Mouse (Mus musculus) macrophage (primary cell): ENCODE measurements around the gene Tjp2. TPM values are rescaled to one million over a fixed set of nuclear protein-coding genes. Genes with fewer than 3 reads are reported as not detected.
A peak's percentile ranks its signal among the peaks of the same experiment; 100 is the strongest.

Source experiments
- H3K27ac ChIP-seq: fragments of 350-480 bp; formaldehyde crosslinking; 2 replicates; pipeline ENCODE4 v1.9.0; 2021
- H3K36me3 ChIP-seq: fragments of 350-480 bp; formaldehyde crosslinking; 2 replicates; pipeline ENCODE4 v1.9.0; 2021; ENCODE audit errors: inconsistent target
- H3K4me3 ChIP-seq: fragments of 350-480 bp; formaldehyde crosslinking; 2 replicates; pipeline ENCODE4 v1.9.0; 2021; ENCODE audit errors: inconsistent target
- H3K79me2 ChIP-seq: fragments of 350-480 bp; formaldehyde crosslinking; 2 replicates; pipeline ENCODE4 v1.9.0; 2021; ENCODE audit errors: inconsistent target
- WGBS: methylation state at CpG from one replicate; pipeline ENCODE4 v1.1.7; 2026; ENCODE audit warnings: inconsistent platforms; ENCODE audit not compliant: missing documents; 5-methylcytosine and 5-hydroxymethylcytosine counted together
- polyA plus RNA-seq: library from polyadenylated mRNA; stranded (reverse); fragments of 250-400 nt; gene quantifications from 3 replicates; pipeline ENCODE4 v1.2.4, GENCODE M21; 2018; ENCODE audit warnings: inconsistent platforms

Tjp2 gene
- polyA plus RNA-seq, 1 experiment from 2014 or later: 7.2 TPM

GRCm38 (mm10) chr19:24180415-24180814, 44.4 kb downstream of the Tjp2 start:
- Histone ChIP-seq H3K36me3 (no peaks in the 10 kb centered on the region), H3K4me3 (no peak overlapping the region), H3K79me2 (no peaks in the 10 kb centered on the region), H3K27ac (no peak overlapping the region)
- 85% methylated on average over 8 of the region's 8 CpGs for WGBS

GRCm38 (mm10) chr19:24178086-24178485, 46.7 kb downstream of the Tjp2 start:
- no peaks in the 10 kb centered on the region for H3K79me2 ChIP-seq
- no peak overlapping the region for H3K4me3 ChIP-seq
- WGBS: 97% methylated on average over 2 of the region's 2 CpGs
- H3K36me3 ChIP-seq: no peaks in the 10 kb centered on the region
- H3K27ac ChIP-seq: no peak overlapping the region

- no peak overlapping the region for H3K27ac ChIP-seq
- H3K4me3 ChIP-seq: no peak overlapping the region
- H3K79me2 ChIP-seq: no peaks in the 10 kb centered on the region; the same call in 1 of the 2 replicates
- no peaks in the 10 kb centered on the region for H3K36me3 ChIP-seq
- WGBS: 22% methylated on average over 3 of the region's 4 CpGs
Observed at GRCm38 (mm10) chr19:24176692-24177091, 48.1 kb downstream of the Tjp2 start.

GRCm38 (mm10) chr19:24174896-24175295, 49.9 kb downstream of the Tjp2 start:
- Histone ChIP-seq H3K27ac (no peak overlapping the region), H3K4me3 (peak overlapping the region; percentile 35), H3K36me3 (no peaks in the 10 kb centered on the region), H3K79me2 (no peaks in the 10 kb centered on the region; the same call in 1 of the 2 replicates)
- WGBS: 7% methylated on average over 13 of the region's 13 CpGs

- no peaks in the 10 kb centered on the region for H3K36me3 ChIP-seq
- peak overlapping the region; percentile 56 for H3K4me3 ChIP-seq
- 0 out of 2 replicates have a peak overlapping the region, but pooled peaks have one; percentile 13 for H3K27ac ChIP-seq
- 1% methylated on average over 103 of the region's 103 CpGs for WGBS
- H3K79me2 ChIP-seq: no peaks in the 10 kb centered on the region; the same call in 1 of the 2 replicates
Observed at GRCm38 (mm10) chr19:24173608-24174523, 51.0 kb downstream of the Tjp2 start.

- Histone ChIP-seq H3K4me3 (peak overlapping the region; percentile 56), H3K27ac (no peak overlapping the region), H3K79me2 (no peaks in the 10 kb centered on the region; the same call in 1 of the 2 replicates), H3K36me3 (no peaks in the 10 kb centered on the region)
- 59% methylated on average over 6 of the region's 6 CpGs for WGBS
Observed at GRCm38 (mm10) chr19:24173020-24173419, 51.8 kb downstream of the Tjp2 start.

- Histone ChIP-seq H3K4me3 (no peak overlapping the region), H3K36me3 (no peaks in the 10 kb centered on the region), H3K27ac (no peak overlapping the region), H3K79me2 (no peaks in the 10 kb centered on the region; the same call in 1 of the 2 replicates)
- 95% methylated on average over 10 of the region's 10 CpGs for WGBS
Observed at GRCm38 (mm10) chr19:24168531-24168930, 56.3 kb downstream of the Tjp2 start.

GRCm38 (mm10) chr19:24166516-24167091, 58.2 kb downstream of the Tjp2 start:
- no peaks in the 10 kb centered on the region; the same call in 1 of the 2 replicates for H3K79me2 ChIP-seq
- peak overlapping the region; percentile 53 for H3K4me3 ChIP-seq
- peak overlapping the region; percentile 83 for H3K27ac ChIP-seq
- H3K36me3 ChIP-seq: no peaks in the 10 kb centered on the region
- WGBS: 1% methylated on average over 17 of the region's 17 CpGs

- H3K27ac ChIP-seq: peak overlapping the region; percentile 75
- H3K36me3 ChIP-seq: no peaks in the 10 kb centered on the region
- WGBS: 0% methylated on average over 4 of the region's 4 CpGs
- H3K79me2 ChIP-seq: no peaks in the 10 kb centered on the region; the same call in 1 of the 2 replicates
- H3K4me3 ChIP-seq: peak overlapping the region; percentile 12; the same call in 1 of the 2 replicates
Observed at GRCm38 (mm10) chr19:24163974-24164373, 60.9 kb downstream of the Tjp2 start.

GRCm38 (mm10) chr19:24160460-24160859, 64.4 kb downstream of the Tjp2 start:
- 98% methylated on average over 8 of the region's 8 CpGs for WGBS
- no peaks in the 10 kb centered on the region; the same call in 1 of the 2 replicates for H3K79me2 ChIP-seq
- no peak overlapping the region for H3K4me3 ChIP-seq
- no peaks in the 10 kb centered on the region for H3K36me3 ChIP-seq
- no peak overlapping the region for H3K27ac ChIP-seq

- H3K36me3 ChIP-seq: no peaks in the 10 kb centered on the region
- 91% methylated on average over 9 of the region's 9 CpGs for WGBS
Observed at GRCm38 (mm10) chr19:24159751-24160150, 65.1 kb downstream of the Tjp2 start.

GRCm38 (mm10) chr19:24159334-24159733, 65.5 kb downstream of the Tjp2 start:
- Histone ChIP-seq H3K36me3 (no peaks in the 10 kb centered on the region), H3K4me3 (no peak overlapping the region), H3K27ac (no peak overlapping the region), H3K79me2 (no peaks in the 10 kb centered on the region; the same call in 1 of the 2 replicates)
- 96% methylated on average over 8 of the region's 9 CpGs for WGBS

More at GRCm38 (mm10) chr19:24159751-24160150, 65.1 kb downstream of the Tjp2 start:
- H3K79me2 ChIP-seq: no peaks in the 10 kb centered on the region; the same call in 1 of the 2 replicates
- H3K4me3 ChIP-seq: no peak overlapping the region
- no peak overlapping the region for H3K27ac ChIP-seq

- H3K79me2 ChIP-seq: no peaks in the 10 kb centered on the region
- WGBS: 55% methylated on average over 6 of the region's 6 CpGs
- no peak overlapping the region for H3K4me3 ChIP-seq
- peak overlapping the region; percentile 14; the same call in 1 of the 2 replicates for H3K27ac ChIP-seq
- no peaks in the 10 kb centered on the region for H3K36me3 ChIP-seq
Observed at GRCm38 (mm10) chr19:24156067-24156455, 68.8 kb downstream of the Tjp2 start.

GRCm38 (mm10) chr19:24155395-24156066, 69.3 kb downstream of the Tjp2 start:
- H3K27ac ChIP-seq: no peak overlapping the region
- H3K4me3 ChIP-seq: no peak overlapping the region
- no peaks in the 10 kb centered on the region for H3K79me2 ChIP-seq
- 76% methylated on average over 8 of the region's 8 CpGs for WGBS
- no peaks in the 10 kb centered on the region for H3K36me3 ChIP-seq
